Mouse (Mus musculus) heart, postnatal 25 days (tissue): ENCODE data around the gene Gm20458. TPM values are rescaled to one million over a fixed set of nuclear protein-coding genes. Genes with fewer than 3 reads are reported as not detected.

Experiments used
- DNase-seq: peaks from one replicate; pipeline ENCODE4 v3.0.0; 2022; ENCODE audit warnings: low spot score
- intact Hi-C: fragments of 180-260 bp; cut with DNase I; formaldehyde crosslinking; loops from one replicate; pipeline ENCODE4 v1.15.1; 2025
- total RNA-seq, 2 experiments: library from RNA; stranded (reverse); gene quantifications; 2 replicates each; pipeline ENCODE4 v1.2.3; 2021

Gm20458 gene
- total RNA-seq, 2 experiments from 2014 or later, result 1.4 to 2.5 TPM

- DNase-seq, result no peak
- intact Hi-C loops, result loop anchor here (1.0 to 10.0 kb wide), 2 partner anchors 103 to 416 kb away; no protein-coding TSS in a partner anchor
These were observed 60.0 kb downstream of the Gm20458 start for GRCm38 (mm10) chr2:164520782-164521181.

DNA sequence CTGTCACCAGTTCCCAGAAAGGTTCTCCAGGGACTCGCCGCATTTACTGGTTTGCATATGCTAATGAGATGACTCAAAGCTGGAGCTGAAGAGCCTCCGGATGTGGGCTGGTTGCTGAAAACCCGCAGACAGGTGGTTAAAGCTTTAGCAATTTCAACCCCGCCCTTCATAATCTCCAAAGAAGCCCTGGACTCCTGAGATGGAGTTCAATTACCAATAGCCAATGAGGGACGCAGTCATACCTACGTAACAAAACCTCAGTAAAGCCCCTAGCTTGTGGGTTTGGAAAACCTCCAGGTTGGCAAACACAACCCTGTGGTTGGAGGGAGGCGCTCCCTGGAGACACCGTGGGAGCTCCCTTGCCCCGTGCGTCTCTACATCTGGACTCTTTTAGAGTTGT lies 61.1 kb downstream of the Gm20458 start:
- intact Hi-C loops, result loop anchor here (10.0 kb wide), 1 partner anchor 417 kb away; no protein-coding TSS in a partner anchor
- DNase-seq, result no peak

DNA sequence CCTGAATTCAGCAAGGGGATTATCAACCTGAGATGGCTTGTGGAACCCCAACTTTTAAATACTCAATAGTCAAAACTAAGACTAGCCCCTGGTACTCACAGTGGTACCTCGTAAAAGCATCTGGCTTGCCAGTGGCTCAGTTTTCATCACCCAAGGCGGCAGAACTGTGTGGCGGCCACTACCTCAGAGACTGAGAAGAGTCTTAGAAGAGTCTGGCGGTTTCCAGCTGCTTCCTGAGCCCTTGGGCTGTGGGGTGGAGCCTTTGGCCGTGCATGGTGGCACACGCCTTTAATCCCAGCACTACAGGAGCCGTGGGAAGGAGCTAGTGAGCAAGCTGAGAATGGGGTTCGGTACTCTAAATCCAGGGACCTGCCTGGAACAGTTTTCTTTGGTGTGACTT lies 61.5 kb downstream of the Gm20458 start:
- DNase-seq, result no peak
- intact Hi-C loops, result loop anchor here (10.0 kb wide), 1 partner anchor 417 kb away; no protein-coding TSS in a partner anchor

- DNase-seq, result no peak
- intact Hi-C loops, result loop anchor here (10.0 kb wide), 1 partner anchor 419 kb away; no protein-coding TSS in a partner anchor
These were observed 62.6 kb downstream of the Gm20458 start for GRCm38 (mm10) chr2:164523301-164523773.

- DNase-seq, result no peak
- intact Hi-C loops, result loop anchor here (10.0 kb wide), 1 partner anchor 424 kb away; no protein-coding TSS in a partner anchor
These were observed 67.8 kb downstream of the Gm20458 start for GRCm38 (mm10) chr2:164528557-164528956.

DNA sequence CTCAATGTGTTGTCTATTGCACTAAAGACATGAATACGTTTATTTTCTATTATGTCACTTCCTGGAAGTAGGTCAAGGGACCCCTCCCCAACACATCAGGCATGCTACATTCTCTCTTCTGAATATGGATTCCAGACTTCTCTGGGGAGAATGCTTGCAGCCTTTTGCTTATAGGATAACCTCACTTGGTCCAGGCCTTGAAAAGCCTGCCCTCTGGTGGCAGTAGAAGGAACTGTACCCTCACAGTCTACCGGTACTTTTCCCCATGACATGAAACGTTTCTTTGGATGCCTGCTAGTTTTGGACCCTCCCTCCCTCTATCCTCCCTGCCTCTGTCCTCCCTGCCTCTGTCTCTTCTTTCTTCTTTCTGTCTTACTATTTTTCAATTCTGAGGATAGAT lies 70.4 kb downstream of the Gm20458 start:
- intact Hi-C loops, result no loop called here
- no peak for DNase-seq

- intact Hi-C loops, result no loop called here
These were observed 73.5 kb downstream of the Gm20458 start for GRCm38 (mm10) chr2:164534315-164534714.

GRCm38 (mm10) chr2:164537003-164537402 lies 76.2 kb downstream of the Gm20458 start:
- DNase-seq, result no peak
- intact Hi-C loops, result no loop called here

More at GRCm38 (mm10) chr2:164534315-164534714, 73.5 kb downstream of the Gm20458 start:
- DNase-seq, result no peak

Other genes with a start within 250 kb of the Gm20458 start
- not detected for gene Wfdc15b, start 239.3 kb upstream of the Gm20458 start, total RNA-seq
- gene Svs2, start 222.5 kb upstream of the Gm20458 start, total RNA-seq, result not detected
- gene Svs3b, start 204.3 kb upstream of the Gm20458 start, total RNA-seq, result not detected
- not detected for gene Svs4, start 182.5 kb upstream of the Gm20458 start, total RNA-seq
- gene Svs3a, start 171.7 kb upstream of the Gm20458 start, total RNA-seq, result not detected
- gene Svs6, start 144.2 kb upstream of the Gm20458 start, total RNA-seq, result not detected
- not detected for gene Svs5, start 128.2 kb upstream of the Gm20458 start, total RNA-seq
- gene Slpi, start 71.9 kb upstream of the Gm20458 start, total RNA-seq, result 1 to 10 TPM; 3.1 to 7.2 TPM
- gene Rbpjl, start 57.8 kb upstream of the Gm20458 start, total RNA-seq, result not detected
- under 1 TPM; 0.42 to 0.52 TPM for gene Matn4, start 55.8 kb upstream of the Gm20458 start, total RNA-seq
- gene Sdc4, start 17.1 kb upstream of the Gm20458 start, total RNA-seq, result 10 to 100 TPM; 19.7 to 22.4 TPM
- 10 to 100 TPM; 22.2 to 26.8 TPM for gene Sys1, start 4.0 kb upstream of the Gm20458 start, total RNA-seq
- not detected for gene Trp53tg5, start 12.8 kb downstream of the Gm20458 start, total RNA-seq
- gene Dbndd2, start 25.1 kb downstream of the Gm20458 start, total RNA-seq, result 10 to 100 TPM; 14.4 to 21.9 TPM
- gene Pigt, start 36.6 kb downstream of the Gm20458 start, total RNA-seq, result 10 to 100 TPM; 34.7 to 34.8 TPM
- under 1 TPM; 0.78 to 0.83 TPM for gene Wfdc2, start 101.4 kb downstream of the Gm20458 start, total RNA-seq
- not detected for gene Spint3, start 112.5 kb downstream of the Gm20458 start, total RNA-seq
- under 1 TPM in 1 of 2 experiments, not detected in 1; 0.34 TPM for gene Wfdc6a, start 124.5 kb downstream of the Gm20458 start, total RNA-seq
- gene Eppin, start 132.6 kb downstream of the Gm20458 start, total RNA-seq, result not detected
- not detected for gene Wfdc6b, start 152.6 kb downstream of the Gm20458 start, total RNA-seq
- gene Wfdc8, start 152.7 kb downstream of the Gm20458 start, total RNA-seq, result not detected
- gene Wfdc16, start 177.8 kb downstream of the Gm20458 start, total RNA-seq, result not detected
- gene Wfdc10, start 195.1 kb downstream of the Gm20458 start, total RNA-seq, result not detected
- not detected for gene Wfdc9, start 195.6 kb downstream of the Gm20458 start, total RNA-seq
- not detected for gene Wfdc11, start 213.1 kb downstream of the Gm20458 start, total RNA-seq
- not detected for gene Wfdc13, start 224.1 kb downstream of the Gm20458 start, total RNA-seq
- gene Spint4, start 237.5 kb downstream of the Gm20458 start, total RNA-seq, result not detected